Mouse (Mus musculus) cerebellum, adult 2 months (tissue): ENCODE measurements around the gene Ube2a.

Experiments used
- CTCF ChIP-seq: fragments of 200-500 bp; IDR thresholded peaks from 2 replicates; pipeline ENCODE4 v1.5.1; 2011; ENCODE audit warnings: low read depth, mild to moderate bottlenecking, control low read depth, low read length, moderate library complexity, borderline replicate concordance; ENCODE audit not compliant: insufficient read depth
- POLR2A ChIP-seq: fragments of 200-500 bp; IDR thresholded peaks from 2 replicates; pipeline ENCODE4 v1.6.1; 2011; ENCODE audit warnings: low read length, control low read depth, borderline replicate concordance; ENCODE audit not compliant: insufficient read depth

GRCm38 (mm10) chrX:36839391-36839790 lies 34.3 kb upstream of the Ube2a start:
- no peak for TF ChIP-seq CTCF
- no peak for TF ChIP-seq POLR2A
